Comparison of ENCODE assay signal across 35 mouse cellular contexts in genomic region chr6:48763567-48764270, GRCm38 (mm10). TPM values are rescaled to one million over a fixed set of nuclear protein-coding genes. Genes with fewer than 3 reads are reported as not detected.
DNase-seq lines count a peak whose midpoint lies in the region; ATAC-seq and TF ChIP-seq lines count a peak whose summit lies in the region.
"Had no signal": no experiment of that assay in that cellular context is flagged by ENCODE, and none has a peak within 500 bp of the region (broad histone marks: within the 10 kb centered on the region; RNA-seq: fewer than 3 reads in every experiment).

No protein-coding gene starts in this region.

- no peaks in the 10 kb centered on the region for H3K4me1 ChIP-seq in kidney, postnatal 0 days (replicated peaks; ENCODE audit: insufficient read depth, low read length)
- no peaks in the 10 kb centered on the region for H3K4me1 ChIP-seq in kidney, embryonic 15.5 days
- H3K4me1 ChIP-seq in neural tube, embryonic 14.5 days (ENCODE audit: control insufficient read depth, insufficient read depth, low read length), result no peaks in the 10 kb centered on the region
- no peaks in the 10 kb centered on the region for H3K4me1 ChIP-seq in neural tube, embryonic 15.5 days
- H3K4me1 ChIP-seq: forebrain, embryonic 12.5 days; heart, embryonic 15.5 days; hindbrain, embryonic 13.5 days; liver, embryonic 15.5 days; lung, embryonic 15.5 days; midbrain, embryonic 13.5 days had no signal

- no peaks in the 10 kb centered on the region for H3K9me3 ChIP-seq in kidney, postnatal 0 days (replicated peaks; ENCODE audit: low read length)
- peaks cover 5% of the 10 kb centered on the region; the same call in 1 of the 2 replicates for H3K9me3 ChIP-seq in kidney, embryonic 15.5 days (replicated peaks)
- H3K9me3 ChIP-seq in neural tube, embryonic 14.5 days (ENCODE audit: control insufficient read depth, low read length), result no peaks in the 10 kb centered on the region
- no peaks in the 10 kb centered on the region for H3K9me3 ChIP-seq in neural tube, embryonic 15.5 days (replicated peaks)
- H3K9me3 ChIP-seq: forebrain, embryonic 12.5 days; G1E; heart, embryonic 15.5 days; hindbrain, embryonic 13.5 days; liver, embryonic 15.5 days; lung, embryonic 15.5 days had no signal

- H3K4me2 ChIP-seq in kidney, postnatal 0 days (ENCODE audit: low read length), result no peak overlapping the region
- H3K4me2 ChIP-seq in kidney, embryonic 15.5 days, result no peak overlapping the region
- no peak overlapping the region for H3K4me2 ChIP-seq in neural tube, embryonic 14.5 days (ENCODE audit: low read depth, low read length)
- no peak overlapping the region for H3K4me2 ChIP-seq in neural tube, embryonic 15.5 days
- H3K4me2 ChIP-seq: forebrain, embryonic 12.5 days; heart, embryonic 15.5 days; hindbrain, embryonic 13.5 days; liver, embryonic 15.5 days; lung, embryonic 15.5 days; midbrain, embryonic 13.5 days had no signal

- no peak overlapping the region for H3K4me3 ChIP-seq in kidney, postnatal 0 days (replicated peaks; ENCODE audit: low read depth, low read length)
- no peak overlapping the region for H3K4me3 ChIP-seq in kidney, embryonic 15.5 days (replicated peaks)
- no peak overlapping the region for H3K4me3 ChIP-seq in neural tube, embryonic 14.5 days (ENCODE audit: low read depth, low read length)
- no peak overlapping the region for H3K4me3 ChIP-seq in neural tube, embryonic 15.5 days (replicated peaks)
- H3K4me3 ChIP-seq: erythroblast, embryonic 14.5 days; forebrain, embryonic 12.5 days; heart, embryonic 15.5 days; hindbrain, embryonic 13.5 days; liver, embryonic 15.5 days; lung, embryonic 15.5 days; megakaryocyte, embryonic 14.5 days; midbrain, embryonic 13.5 days had no signal

- ATAC-seq in kidney, postnatal 0 days (replicated peaks; ENCODE audit: low FRiP score, low read depth), result no peak
- ATAC-seq in kidney, embryonic 15.5 days (replicated peaks; ENCODE audit: low FRiP score), result no peak
- ATAC-seq in neural tube, embryonic 14.5 days (ENCODE audit: low read depth), result peak; percentile 24
- ATAC-seq in neural tube, embryonic 15.5 days (ENCODE audit: low FRiP score), result no peak; the same call in 1 of the 2 replicates
- ATAC-seq in activated CD4-positive, CD25-positive, alpha-beta regulatory T cell, adult 4 months, result peak; percentile 21
- ATAC-seq: midbrain, embryonic 13.5 days had no signal

- DNase-seq in kidney, postnatal 0 days (ENCODE audit: low spot score), result peak; percentile 38
- no peak for DNase-seq in adrenal gland, postnatal 25 days
- no peak for DNase-seq in left cerebral cortex, adult 18-20 months (ENCODE audit: low spot score in 2 of 2)
- DNase-seq: adrenal gland, postnatal 36 days; cerebellum, adult 2 months; cerebellum, postnatal 14 days; gastrocnemius, postnatal 10 days; kidney, adult 18-20 months; kidney, postnatal 4 days; layer of hippocampus, postnatal 36 days; right cerebral cortex, postnatal 14 days; thymus, postnatal 4 days had no signal

- WGBS in kidney, postnatal 0 days, result 51% methylated on average over 7 of the region's 7 CpGs
- 58% methylated on average over 7 of the region's 7 CpGs for WGBS in kidney, embryonic 15.5 days
- WGBS in neural tube, embryonic 14.5 days, result 62% methylated on average over 7 of the region's 7 CpGs
- 55% methylated on average over 7 of the region's 7 CpGs for WGBS in neural tube, embryonic 15.5 days

- no peaks in the 10 kb centered on the region for H3K27me3 ChIP-seq in kidney, postnatal 0 days (ENCODE audit: insufficient read depth, low read length)
- no peaks in the 10 kb centered on the region for H3K27me3 ChIP-seq in kidney, embryonic 15.5 days
- H3K27me3 ChIP-seq in neural tube, embryonic 14.5 days (ENCODE audit: control insufficient read depth, insufficient read depth, low read length), result no peaks in the 10 kb centered on the region
- H3K27me3 ChIP-seq in neural tube, embryonic 15.5 days (replicated peaks), result no peaks in the 10 kb centered on the region
- H3K27me3 ChIP-seq: forebrain, embryonic 12.5 days; heart, embryonic 15.5 days; hindbrain, embryonic 13.5 days; liver, embryonic 15.5 days; lung, embryonic 15.5 days; megakaryocyte, embryonic 14.5 days; midbrain, embryonic 13.5 days had no signal

- H3K36me3 ChIP-seq in kidney, postnatal 0 days (ENCODE audit: insufficient read depth, low read length), result no peaks in the 10 kb centered on the region
- no peaks in the 10 kb centered on the region for H3K36me3 ChIP-seq in kidney, embryonic 15.5 days
- H3K36me3 ChIP-seq in neural tube, embryonic 14.5 days (ENCODE audit: control insufficient read depth, insufficient read depth, low read length), result no peaks in the 10 kb centered on the region
- H3K36me3 ChIP-seq in neural tube, embryonic 15.5 days, result no peaks in the 10 kb centered on the region
- H3K36me3 ChIP-seq: forebrain, embryonic 12.5 days; G1E; heart, embryonic 15.5 days; hindbrain, embryonic 13.5 days; liver, embryonic 15.5 days; lung, embryonic 15.5 days; midbrain, embryonic 13.5 days had no signal

- H3K9ac ChIP-seq in kidney, postnatal 0 days (ENCODE audit: low read depth, low read length), result no peak overlapping the region
- no peak overlapping the region for H3K9ac ChIP-seq in kidney, embryonic 15.5 days
- H3K9ac ChIP-seq in neural tube, embryonic 14.5 days (replicated peaks; ENCODE audit: low read depth, low read length), result no peak overlapping the region
- H3K9ac ChIP-seq in neural tube, embryonic 15.5 days (replicated peaks), result no peak overlapping the region
- H3K9ac ChIP-seq: forebrain, embryonic 12.5 days; heart, embryonic 15.5 days; hindbrain, embryonic 13.5 days; liver, embryonic 15.5 days; lung, embryonic 15.5 days; midbrain, embryonic 13.5 days had no signal

- TF ChIP-seq CTCF in kidney, postnatal 0 days (IDR thresholded peaks at IDR 0.05; ENCODE audit: low read depth), result no peak

- no peak overlapping the region for H3K27ac ChIP-seq in kidney, postnatal 0 days
- H3K27ac ChIP-seq in kidney, embryonic 15.5 days, result no peak overlapping the region
- no peak overlapping the region for H3K27ac ChIP-seq in neural tube, embryonic 14.5 days (ENCODE audit: low read depth, low read length)
- no peak overlapping the region for H3K27ac ChIP-seq in neural tube, embryonic 15.5 days (replicated peaks)
- H3K27ac ChIP-seq: forebrain, embryonic 12.5 days; heart, embryonic 15.5 days; hindbrain, embryonic 13.5 days; liver, embryonic 15.5 days; lung, embryonic 15.5 days; midbrain, embryonic 13.5 days had no signal

RNA-seq across cellular contexts. Expression of gene Gimap3, which starts 6.9 kb away (rescaled TPM):
- polyA plus RNA-seq in kidney, postnatal 0 days (2015; fragmentation: Nextera tagmentation; extraction: Ambion mirVana), result 0.13 and 0.17 TPM in 2 replicates
- 0.08 TPM in 1 of 2 replicates, not detected in the other for polyA plus RNA-seq in kidney, embryonic 15.5 days (2015; fragmentation: Nextera tagmentation; extraction: Ambion mirVana)
- polyA plus RNA-seq in neural tube, embryonic 14.5 days (2014; fragmentation: Nextera tagmentation; extraction: Ambion mirVana), result not detected in 2 replicates
- not detected in 2 replicates for polyA plus RNA-seq in neural tube, embryonic 15.5 days (2015; fragmentation: Nextera tagmentation; extraction: Ambion mirVana)
- 1,000 to 10,000 TPM; 1,102 to 1,198 TPM for polyA plus RNA-seq in activated CD4-positive, CD25-positive, alpha-beta regulatory T cell, adult 4 months (2017; shearing (Covaris generic))
- 2.4 and 3.5 TPM in 2 replicates for total RNA-seq in adrenal gland, postnatal 25 days (2021)
- total RNA-seq in left cerebral cortex, adult 18-20 months (2021), result not detected
- total RNA-seq: layer of hippocampus, adult 8-10 months; layer of hippocampus, postnatal 36 days; left cerebral cortex, postnatal 10 days had no signal
- polyA plus RNA-seq: embryonic facial prominence, embryonic 14.5 days; forebrain, embryonic 12.5 days; G1E; heart, embryonic 15.5 days; hindbrain, embryonic 13.5 days; limb, embryonic 11.5 days; midbrain, embryonic 13.5 days; stomach, embryonic 14.5 days had no signal

RNA-seq across cellular contexts. Expression of gene Gimap5, which starts 17.7 kb away (rescaled TPM):
- 26.4 and 32.2 TPM in 2 replicates for polyA plus RNA-seq in kidney, postnatal 0 days (2015; fragmentation: Nextera tagmentation; extraction: Ambion mirVana)
- 16.4 and 16.5 TPM in 2 replicates for polyA plus RNA-seq in kidney, embryonic 15.5 days (2015; fragmentation: Nextera tagmentation; extraction: Ambion mirVana)
- 0.84 and 1.5 TPM in 2 replicates for polyA plus RNA-seq in neural tube, embryonic 14.5 days (2014; fragmentation: Nextera tagmentation; extraction: Ambion mirVana)
- polyA plus RNA-seq in neural tube, embryonic 15.5 days (2015; fragmentation: Nextera tagmentation; extraction: Ambion mirVana), result 1.7 and 4.5 TPM in 2 replicates
- 100 to 1,000 TPM; 198 to 220 TPM for polyA plus RNA-seq in activated CD4-positive, CD25-positive, alpha-beta regulatory T cell, adult 4 months (2017; shearing (Covaris generic))
- total RNA-seq in adrenal gland, postnatal 25 days (2021), result 10.5 and 16.2 TPM in 2 replicates
- total RNA-seq in left cerebral cortex, adult 18-20 months (2021), result 1 to 10 TPM in 1 of 2 experiments, under 1 TPM in 1; 0.89 to 1.4 TPM
- polyA plus RNA-seq: G1E had no signal

RNA-seq across cellular contexts. Expression of gene Gimap1, which starts 24.9 kb away (rescaled TPM):
- 26.8 and 29.7 TPM in 2 replicates for polyA plus RNA-seq in kidney, postnatal 0 days (2015; fragmentation: Nextera tagmentation; extraction: Ambion mirVana)
- 32.4 and 33.1 TPM in 2 replicates for polyA plus RNA-seq in kidney, embryonic 15.5 days (2015; fragmentation: Nextera tagmentation; extraction: Ambion mirVana)
- polyA plus RNA-seq in neural tube, embryonic 14.5 days (2014; fragmentation: Nextera tagmentation; extraction: Ambion mirVana), result 2.8 and 4.9 TPM in 2 replicates
- polyA plus RNA-seq in neural tube, embryonic 15.5 days (2015; fragmentation: Nextera tagmentation; extraction: Ambion mirVana), result 6.6 and 19.6 TPM in 2 replicates
- 100 to 1,000 TPM; 321 to 429 TPM for polyA plus RNA-seq in activated CD4-positive, CD25-positive, alpha-beta regulatory T cell, adult 4 months (2017; shearing (Covaris generic))
- total RNA-seq in adrenal gland, postnatal 25 days (2021), result 12.9 and 15.5 TPM in 2 replicates
- 1 to 10 TPM; 2.1 to 2.3 TPM for total RNA-seq in left cerebral cortex, adult 18-20 months (2021)
- total RNA-seq: G1E had no signal
- polyA plus RNA-seq: G1E had no signal

RNA-seq across cellular contexts. Expression of gene Gimap7, which starts 45.3 kb away (rescaled TPM):
- polyA plus RNA-seq in kidney, postnatal 0 days (2015; fragmentation: Nextera tagmentation; extraction: Ambion mirVana), result 0.10 and 0.14 TPM in 2 replicates
- not detected in 2 replicates for polyA plus RNA-seq in kidney, embryonic 15.5 days (2015; fragmentation: Nextera tagmentation; extraction: Ambion mirVana)
- not detected in 2 replicates for polyA plus RNA-seq in neural tube, embryonic 14.5 days (2014; fragmentation: Nextera tagmentation; extraction: Ambion mirVana)
- polyA plus RNA-seq in neural tube, embryonic 15.5 days (2015; fragmentation: Nextera tagmentation; extraction: Ambion mirVana), result 0.50 TPM in 1 of 2 replicates, not detected in the other
- 100 to 1,000 TPM; 444 to 529 TPM for polyA plus RNA-seq in activated CD4-positive, CD25-positive, alpha-beta regulatory T cell, adult 4 months (2017; shearing (Covaris generic))
- 0.33 TPM in 1 of 2 replicates, not detected in the other for total RNA-seq in adrenal gland, postnatal 25 days (2021)
- total RNA-seq in left cerebral cortex, adult 18-20 months (2021), result not detected
- total RNA-seq: gastrocnemius, postnatal 10 days; layer of hippocampus, adult 8-10 months; layer of hippocampus, postnatal 36 days; left cerebral cortex, postnatal 10 days had no signal
- polyA plus RNA-seq: cerebellum, adult 2 months; cortical plate, adult 2 months; embryonic facial prominence, embryonic 14.5 days; erythroblast, embryonic 14.5 days; forebrain, embryonic 12.5 days; G1E; hindbrain, embryonic 13.5 days; kidney, embryonic 16.5 days; limb, embryonic 11.5 days; lung, embryonic 15.5 days; midbrain, embryonic 13.5 days; stomach, embryonic 14.5 days; testis, adult 2 months had no signal

RNA-seq across cellular contexts. Expression of gene Gm28053, which starts 45.3 kb away (rescaled TPM):
- 2.7 and 3.2 TPM in 2 replicates for polyA plus RNA-seq in kidney, postnatal 0 days (2015; fragmentation: Nextera tagmentation; extraction: Ambion mirVana)
- polyA plus RNA-seq in kidney, embryonic 15.5 days (2015; fragmentation: Nextera tagmentation; extraction: Ambion mirVana), result 2.7 and 3.3 TPM in 2 replicates
- polyA plus RNA-seq in neural tube, embryonic 14.5 days (2014; fragmentation: Nextera tagmentation; extraction: Ambion mirVana), result not detected in 2 replicates
- polyA plus RNA-seq in neural tube, embryonic 15.5 days (2015; fragmentation: Nextera tagmentation; extraction: Ambion mirVana), result 1.9 TPM in 1 of 2 replicates, not detected in the other
- polyA plus RNA-seq in activated CD4-positive, CD25-positive, alpha-beta regulatory T cell, adult 4 months (2017; shearing (Covaris generic)), result 10 to 100 TPM; 42.8 to 45.0 TPM
- total RNA-seq in adrenal gland, postnatal 25 days (2021), result 6.7 and 6.9 TPM in 2 replicates
- 1 to 10 TPM in 1 of 2 experiments, not detected in 1; 2.3 TPM for total RNA-seq in left cerebral cortex, adult 18-20 months (2021)
- total RNA-seq: G1E; layer of hippocampus, postnatal 36 days; left cerebral cortex, postnatal 10 days; liver, adult 2 months had no signal
- polyA plus RNA-seq: embryonic facial prominence, embryonic 14.5 days; erythroblast, embryonic 14.5 days; forebrain, embryonic 12.5 days; G1E; hindbrain, embryonic 13.5 days; limb, embryonic 11.5 days; liver, adult 2 months; liver, embryonic 15.5 days; midbrain, embryonic 13.5 days; small intestine, adult 2 months; testis, adult 2 months had no signal

Comparison
In these comparisons a context has a peak if more than half of its experiments do, and no peak if none do; other contexts are left out.
1. ATAC-seq: peak in neural tube, embryonic 14.5 days (single experiment) and activated CD4-positive, CD25-positive, alpha-beta regulatory T cell, adult 4 months (single experiment); none in kidney, postnatal 0 days (single experiment), kidney, embryonic 15.5 days (single experiment) and neural tube, embryonic 15.5 days (single experiment).
2. RNA of gene Gimap3, which starts 6.9 kb away (polyA plus RNA-seq): 1,102 to 1,198 TPM in activated CD4-positive, CD25-positive, alpha-beta regulatory T cell, adult 4 months; 0.13 to 0.17 TPM in kidney, postnatal 0 days, 0.08 TPM in kidney, embryonic 15.5 days, not detected in neural tube, embryonic 14.5 days and not detected in neural tube, embryonic 15.5 days; every median in the first group is over 100 times any median in the second.